Mouse (Mus musculus) spleen, adult 2 months (tissue): ENCODE measurements around the gene Ptprg.

ENCODE experiments used
- CTCF ChIP-seq: fragments of 200-500 bp; IDR thresholded peaks from 2 replicates; pipeline ENCODE4 v1.5.1; 2011; ENCODE audit warnings: mild to moderate bottlenecking, inconsistent platforms; ENCODE audit not compliant: insufficient read depth, insufficient read length, insufficient replicate concordance; ENCODE audit errors: extremely low read depth
- POLR2A ChIP-seq: fragments of 200-500 bp; IDR thresholded peaks from 2 replicates; pipeline ENCODE4 v1.6.1; 2011; ENCODE audit warnings: low read depth, low read length, inconsistent platforms

DNA sequence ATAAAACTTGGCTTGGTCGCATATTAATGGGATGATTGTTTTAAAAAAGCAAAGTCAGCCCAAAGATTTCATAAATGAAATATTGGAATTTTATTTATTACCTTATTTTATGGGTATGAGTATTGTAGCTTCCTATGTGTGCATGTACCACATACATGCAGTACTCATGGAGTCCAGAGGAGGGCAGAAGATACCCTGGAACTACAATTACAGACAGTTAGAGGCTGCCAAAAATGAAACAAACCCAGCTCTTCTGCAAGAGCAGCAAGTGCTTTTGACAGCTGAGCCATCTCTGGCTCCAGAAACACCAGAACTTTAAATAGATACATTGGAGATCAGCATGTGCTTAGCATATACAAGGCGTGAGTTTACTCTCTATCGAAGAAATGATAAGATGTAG, 592.6 kb downstream of the Ptprg start:
- no peak for TF ChIP-seq CTCF
- no peak for TF ChIP-seq POLR2A
